Mouse (Mus musculus) cerebellum, postnatal 36 days (tissue): ENCODE measurements around the gene Vmn1r53.
"Not testable (repeated sequence)": the region's sequence is repeated elsewhere in the genome, so short reads cannot be mapped to it uniquely, and the experiment has no call there.

ENCODE experiments used
- DNase-seq, 2 experiments: peaks; one replicate each; pipeline ENCODE4 v3.0.0; 2021 to 2022; ENCODE audit warnings: mixed read lengths in 2 of 2

The Vmn1r53 gene

GRCm38 (mm10) chr6:90224338-90224737, at the start of gene Vmn1r53:
TSS of gene Vmn1r53 (minus strand) at chr6:90224438.
- no peak for DNase-seq

GRCm38 (mm10) chr6:90246000-90246399, 21.8 kb upstream of the Vmn1r53 start, which contains the start of gene Vmn1r54:
TSS of gene Vmn1r54 (plus strand) at chr6:90246300.
- no peak for DNase-seq

- DNase-seq: no peak
These were observed 19.8 kb upstream of the Vmn1r53 start for GRCm38 (mm10) chr6:90244019-90244418.

- no peak for DNase-seq
These were observed 8.4 kb upstream of the Vmn1r53 start for GRCm38 (mm10) chr6:90232681-90233080.

GRCm38 (mm10) chr6:90232114-90232513, 7.9 kb upstream of the Vmn1r53 start:
- DNase-seq: not testable (repeated sequence)

GRCm38 (mm10) chr6:90202493-90202892, 21.7 kb downstream of the Vmn1r53 start, which contains the start of gene V1ra8:
TSS of gene V1ra8 (plus strand) at chr6:90202793.
- DNase-seq: not testable (repeated sequence)

DNA sequence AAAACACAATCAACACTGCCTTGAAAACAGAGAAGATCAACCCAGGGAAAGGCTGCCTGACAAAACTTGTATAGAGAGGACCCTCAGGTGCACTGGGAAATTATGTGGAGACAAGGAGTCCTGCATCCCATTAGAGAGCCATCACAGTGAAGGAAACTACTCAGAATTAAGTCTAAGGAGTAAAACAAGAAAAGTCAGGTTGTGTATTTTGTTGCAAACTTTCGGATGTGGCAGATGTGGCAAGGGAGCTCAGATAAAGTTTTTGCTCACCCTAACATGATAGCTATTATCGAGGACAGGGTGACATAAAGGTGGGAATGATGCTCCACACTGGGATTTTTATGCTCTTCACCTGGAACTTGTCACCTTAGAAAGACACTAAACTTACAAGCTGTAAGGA, 49.7 kb downstream of the Vmn1r53 start, which contains the start of gene Vmn1r52:
Gene Vmn1r52, plus strand, starts transcription at position 301 of the 400 bp plus-strand sequence.
- no peak for DNase-seq
